Mouse (Mus musculus) left cerebral cortex, postnatal 25 days (tissue): ENCODE measurements around the gene Olfr1411. TPM values are rescaled to one million over a fixed set of nuclear protein-coding genes. Genes with fewer than 3 reads are reported as not detected.

Source experiments
- DNase-seq, 2 experiments: peaks; one replicate each; pipeline ENCODE4 v3.0.0; 2022; ENCODE audit warnings: low spot score in 2 of 2, mixed read lengths in 1 of 2
- intact Hi-C: fragments of 180-260 bp; cut with DNase I; formaldehyde crosslinking; loops from one replicate; pipeline ENCODE4 v1.15.1; 2025
- total RNA-seq, 2 experiments: library from RNA; stranded (reverse); gene quantifications; 2 replicates each; pipeline ENCODE4 v1.2.3; 2021

Gene Olfr1411
- total RNA-seq, 2 experiments from 2014 or later = not detected

GRCm38 (mm10) chr1:92637501-92638172 is 43.4 kb downstream of the Olfr1411 start:
- DNase-seq = no peak
- intact Hi-C loops = no loop called here

GRCm38 (mm10) chr1:92638181-92638580 is 44.0 kb downstream of the Olfr1411 start:
- DNase-seq = peak; percentile 53 to 91
- intact Hi-C loops = no loop called here

- no peak for DNase-seq
- intact Hi-C loops = no loop called here
Measured at GRCm38 (mm10) chr1:92638736-92639135, 44.5 kb downstream of the Olfr1411 start.

GRCm38 (mm10) chr1:92640393-92640792 is 46.2 kb downstream of the Olfr1411 start:
- DNase-seq = no peak
- intact Hi-C loops = loop anchor here (5.0 kb wide), 1 partner anchor 267 kb away; the partner anchor contains the start of gene Dusp28

- peak; percentile 92 to 93 for DNase-seq
- intact Hi-C loops = loop anchor here (5.0 kb wide), 1 partner anchor 266 kb away; the partner anchor contains the start of gene Dusp28
Measured at GRCm38 (mm10) chr1:92641514-92642272, 47.5 kb downstream of the Olfr1411 start, which contains the start of gene Cops9. Gene Cops9 (minus strand): TSS chr1:92641985.

- no peak for DNase-seq
- intact Hi-C loops = loop anchor here (5.0 kb wide), 1 partner anchor 264 kb away; the partner anchor contains the start of gene Dusp28
Measured at GRCm38 (mm10) chr1:92643691-92644090, 49.5 kb downstream of the Olfr1411 start.

- intact Hi-C loops = loop anchor here (5.0 kb wide), 2 partner anchors 252 to 262 kb away; partner anchors contain the start of gene Dusp28
- no peak for DNase-seq
Measured at GRCm38 (mm10) chr1:92644916-92645315, 50.7 kb downstream of the Olfr1411 start.

- intact Hi-C loops = loop anchor here (5.0 kb wide), 1 partner anchor 251 kb away; no protein-coding TSS in a partner anchor
- no peak for DNase-seq
Measured at GRCm38 (mm10) chr1:92646111-92646510, 51.9 kb downstream of the Olfr1411 start.

GRCm38 (mm10) chr1:92646601-92647000 is 52.4 kb downstream of the Olfr1411 start:
- intact Hi-C loops = loop anchor here (5.0 kb wide), 1 partner anchor 251 kb away; no protein-coding TSS in a partner anchor
- DNase-seq = no peak

GRCm38 (mm10) chr1:92647026-92647425 is 52.8 kb downstream of the Olfr1411 start:
- no peak for DNase-seq
- intact Hi-C loops = loop anchor here (5.0 kb wide), 1 partner anchor 250 kb away; no protein-coding TSS in a partner anchor

Other genes starting within 250 kb of the Olfr1411 start
- gene Ndufa10, start 120.6 kb upstream of the Olfr1411 start, total RNA-seq = 100 to 1,000 TPM; 212 to 217 TPM
- not detected for gene Olfr1416, start 109.3 kb upstream of the Olfr1411 start, total RNA-seq
- not detected for gene Olfr1415, start 98.3 kb upstream of the Olfr1411 start, total RNA-seq
- gene Olfr1414, start 75.8 kb upstream of the Olfr1411 start, total RNA-seq = not detected
- gene Olfr1413, start 23.1 kb upstream of the Olfr1411 start, total RNA-seq = not detected
- not detected for gene Olfr1412, start 8.6 kb upstream of the Olfr1411 start, total RNA-seq
- gene Olfr1410, start 11.4 kb downstream of the Olfr1411 start, total RNA-seq = not detected
- not detected for gene Olfr12, start 23.4 kb downstream of the Olfr1411 start, total RNA-seq
- 100 to 1,000 TPM; 232 to 248 TPM for gene Cops9, start 47.6 kb downstream of the Olfr1411 start, total RNA-seq
- not detected for gene Otos, start 54.4 kb downstream of the Olfr1411 start, total RNA-seq
- gene Gpc1, start 237.2 kb downstream of the Olfr1411 start, total RNA-seq = 10 to 100 TPM; 73.8 to 81.8 TPM